Mouse (Mus musculus) ES-E14 (cell line): ENCODE measurements around the gene Dpm3. TPM values are rescaled to one million over a fixed set of nuclear protein-coding genes. Genes with fewer than 3 reads are reported as not detected.

ENCODE experiments used
- DNase-seq: peaks from one replicate; pipeline ENCODE4 v3.0.0-alpha.2; 2013; ENCODE audit warnings: low read depth, low spot score
- H3K27ac ChIP-seq: 2 replicates; pipeline ENCODE4 v1.5.1; 2012; ENCODE audit warnings: low read depth, mild to moderate bottlenecking, low read length, moderate library complexity, mixed read lengths; ENCODE audit not compliant: poor library complexity, insufficient read depth, severe bottlenecking
- H3K36me3 ChIP-seq: 2 replicates; pipeline ENCODE4 v1.6.1; 2012; ENCODE audit warnings: mild to moderate bottlenecking, low read length, moderate library complexity, mixed read lengths; ENCODE audit not compliant: control insufficient read depth, poor library complexity, insufficient read depth, severe bottlenecking
- H3K4me1 ChIP-seq, 2 experiments: fragments of 150-350 bp in 1 of 2; sonication (generic) in 1 of 2; 2 replicates each; pipeline ENCODE4 v1.6.1; 2012; ENCODE audit warnings: low read length in 2 of 2, mild to moderate bottlenecking in 1 of 2, mixed read lengths in 1 of 2; ENCODE audit not compliant: control insufficient read depth in 2 of 2, insufficient read depth in 2 of 2, poor library complexity in 1 of 2
- H3K4me3 ChIP-seq, 2 experiments: fragments of 150-350 bp in 1 of 2; sonication (generic) in 1 of 2; 2 replicates each; pipeline ENCODE4 v1.5.1; 2012; ENCODE audit warnings: low read length in 2 of 2, low read depth in 1 of 2, mild to moderate bottlenecking in 1 of 2, mixed read lengths in 1 of 2; ENCODE audit not compliant: insufficient read depth in 1 of 2, poor library complexity in 1 of 2, severe bottlenecking in 1 of 2
- H3K9ac ChIP-seq: 2 replicates; pipeline ENCODE4 v1.6.1; 2012; ENCODE audit warnings: low read depth, mild to moderate bottlenecking, low read length, mixed read lengths; ENCODE audit not compliant: poor library complexity, insufficient read depth, severe bottlenecking
- H3K9me3 ChIP-seq: fragments of 150-350 bp; sonication (generic); 2 replicates; pipeline ENCODE4 v1.6.1; 2012; ENCODE audit warnings: low read depth, mild to moderate bottlenecking, low read length; ENCODE audit not compliant: control insufficient read depth, insufficient read depth
- CHD2 ChIP-seq: IDR thresholded peaks from 2 replicates; pipeline ENCODE4 v1.6.1; 2014; ENCODE audit warnings: mild to moderate bottlenecking, low read depth, low read length, inconsistent platforms
- HCFC1 ChIP-seq: IDR thresholded peaks from 2 replicates; pipeline ENCODE4 v1.6.1; 2012; ENCODE audit warnings: low read length, inconsistent platforms, borderline replicate concordance; ENCODE audit not compliant: insufficient read depth
- MAFK ChIP-seq: IDR thresholded peaks from 2 replicates; pipeline ENCODE4 v1.6.1; 2014; ENCODE audit warnings: mild to moderate bottlenecking, low read depth, low read length, inconsistent platforms; ENCODE audit not compliant: insufficient read depth
- ZC3H11A ChIP-seq: IDR thresholded peaks from 2 replicates; pipeline ENCODE4 v1.6.1; 2012; ENCODE audit warnings: low read depth, mild to moderate bottlenecking, inconsistent platforms, low read length, borderline replicate concordance
- ZNF384 ChIP-seq: IDR thresholded peaks from 2 replicates; pipeline ENCODE4 v1.6.1; 2012; ENCODE audit warnings: low read depth, low read length, inconsistent platforms
- in situ Hi-C, 2 experiments: fragments of 600-800 bp; cut with MboI; formaldehyde crosslinking; loops; one replicate each; pipeline ENCODE4 v1.15.1; 2025; ENCODE audit warnings: low sequenced_read_pairs in 2 of 2, inconsistent platforms in 1 of 2; ENCODE audit not compliant: unreplicated experiment in 2 of 2
- total RNA-seq: library from RNA; depleted of rRNA; stranded (reverse); fragments of 300-350 nt; gene quantifications from 2 replicates; pipeline ENCODE4 v1.2.3, GENCODE M21; 2012

The Dpm3 gene
- total RNA-seq, 1 experiment = 207 TPM

DNA sequence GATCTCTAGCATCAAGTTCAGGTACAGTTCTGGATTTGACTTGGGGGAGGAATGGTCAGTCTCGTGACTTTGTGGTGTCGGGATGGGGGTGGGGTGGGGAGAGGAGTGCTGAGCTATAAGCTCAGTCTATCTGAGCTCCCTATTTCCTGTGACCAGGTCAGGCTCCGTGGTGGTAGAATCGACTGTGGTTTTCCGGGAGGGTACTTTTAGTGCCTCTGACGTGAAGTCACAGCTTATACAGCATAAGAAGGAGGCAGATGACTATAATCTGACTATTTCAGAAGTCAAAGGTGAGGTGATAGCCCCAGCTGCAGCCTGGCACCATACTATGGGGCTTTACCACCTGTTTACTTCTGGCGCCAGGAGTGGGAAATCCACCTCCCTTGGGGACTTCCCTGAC lies 27.8 kb upstream of the Dpm3 start:
- Histone ChIP-seq H3K27ac (no peak overlapping the region), H3K4me1 (peaks cover 8 to 24% of the 10 kb centered on the region in 2 experiments; a peak in 3 of 4 replicates), H3K4me3 (no peak overlapping the region), H3K36me3 (no peaks in the 10 kb centered on the region), H3K9me3 (no peaks in the 10 kb centered on the region), H3K9ac (no peak overlapping the region)
- TF ChIP-seq CHD2 (no peak), HCFC1 (no peak), MAFK (no peak), ZNF384 (no peak), ZC3H11A (no peak)
- no peak for DNase-seq
- in situ Hi-C loops = no loop called here

- Histone ChIP-seq H3K4me1 (peaks cover 8 to 24% of the 10 kb centered on the region in 2 experiments; a peak in 3 of 4 replicates), H3K9me3 (no peaks in the 10 kb centered on the region)
Measured at GRCm38 (mm10) chr3:89231772-89232275, 27.3 kb upstream of the Dpm3 start.

GRCm38 (mm10) chr3:89232614-89233013 lies 26.5 kb upstream of the Dpm3 start:
- no peak for TF ChIP-seq CHD2
- no peak for TF ChIP-seq ZNF384
- TF ChIP-seq ZC3H11A = no peak
- no peak for TF ChIP-seq HCFC1
- TF ChIP-seq MAFK = no peak
- peaks cover 8 to 23% of the 10 kb centered on the region in 2 experiments; a peak in 3 of 4 replicates for H3K4me1 ChIP-seq
- H3K36me3 ChIP-seq = peaks cover 3% of the 10 kb centered on the region; the same call in 1 of the 2 replicates
- H3K27ac ChIP-seq = no peak overlapping the region
- H3K4me3 ChIP-seq = no peak overlapping the region
- no peaks in the 10 kb centered on the region for H3K9me3 ChIP-seq
- DNase-seq = no peak
- H3K9ac ChIP-seq = no peak overlapping the region
- in situ Hi-C loops = no loop called here

More at GRCm38 (mm10) chr3:89231772-89232275, 27.3 kb upstream of the Dpm3 start:
- no peak for DNase-seq
- in situ Hi-C loops = no loop called here
- H3K4me3 ChIP-seq = no peak overlapping the region
- H3K9ac ChIP-seq = no peak overlapping the region
- TF ChIP-seq CHD2 = no peak
- no peak overlapping the region for H3K27ac ChIP-seq
- H3K36me3 ChIP-seq = no peaks in the 10 kb centered on the region

- no peak overlapping the region for H3K27ac ChIP-seq
- H3K4me3 ChIP-seq = no peak overlapping the region
- no peaks in the 10 kb centered on the region for H3K9me3 ChIP-seq
- DNase-seq = no peak
- H3K9ac ChIP-seq = no peak overlapping the region
- in situ Hi-C loops = no loop called here
- no peak for TF ChIP-seq ZNF384
- TF ChIP-seq ZC3H11A = no peak
- peaks cover 4% of the 10 kb centered on the region for H3K36me3 ChIP-seq
- peaks cover 6 to 20% of the 10 kb centered on the region in 2 experiments; a peak in 2 of 4 replicates for H3K4me1 ChIP-seq
Measured at GRCm38 (mm10) chr3:89233562-89234110, 25.5 kb upstream of the Dpm3 start.

GRCm38 (mm10) chr3:89236516-89236915 lies 22.6 kb upstream of the Dpm3 start:
- no peak overlapping the region for H3K27ac ChIP-seq
- in situ Hi-C loops = no loop called here
- H3K9me3 ChIP-seq = no peaks in the 10 kb centered on the region
- H3K9ac ChIP-seq = no peak overlapping the region
- 0 out of 4 replicates have a peak overlapping the region, but pooled peaks of 1 of the 2 experiments have one; percentile 4 for H3K4me3 ChIP-seq
- H3K4me1 ChIP-seq = peaks cover 2 to 15% of the 10 kb centered on the region in 2 experiments; a peak in 2 of 4 replicates
- no peak for TF ChIP-seq HCFC1
- no peak for TF ChIP-seq CHD2
- TF ChIP-seq MAFK = no peak
- TF ChIP-seq ZNF384 = no peak
- DNase-seq = no peak
- peaks cover 4% of the 10 kb centered on the region for H3K36me3 ChIP-seq
